Mouse (Mus musculus) lung, postnatal 0 days (tissue): ENCODE data around the gene Lats2. TPM values are rescaled to one million over a fixed set of nuclear protein-coding genes. Genes with fewer than 3 reads are reported as not detected.
"Not testable (repeated sequence)": the region's sequence is repeated elsewhere in the genome, so short reads cannot be mapped to it uniquely, and the experiment has no call there.

Source experiments
- ATAC-seq: fragments of 200-750 bp; cut with Nextera tagmentation; 2 replicates; pipeline ENCODE4 v1.8.0; 2017; ENCODE audit warnings: moderate library complexity
- DNase-seq: peaks from one replicate; pipeline ENCODE4 v3.0.0-alpha.2; 2016; ENCODE audit warnings: low spot score
- H3K27ac ChIP-seq: fragments of 300-500 bp; sonication (generic); 2 replicates; pipeline ENCODE4 v1.5.1; 2014; ENCODE audit warnings: antibody characterized with exemption, mild to moderate bottlenecking, low read length, mixed read lengths
- H3K27me3 ChIP-seq: fragments of 300-500 bp; sonication (generic); replicated peaks from 2 replicates; pipeline ENCODE4 v1.6.1; 2014; ENCODE audit warnings: low read length, mixed read lengths; ENCODE audit not compliant: insufficient read depth
- H3K36me3 ChIP-seq: fragments of 300-500 bp; sonication (generic); 2 replicates; pipeline ENCODE4 v1.6.1; 2014; ENCODE audit warnings: low read length, mixed read lengths; ENCODE audit not compliant: insufficient read depth
- H3K4me1 ChIP-seq: fragments of 300-500 bp; sonication (generic); 2 replicates; pipeline ENCODE4 v1.6.1; 2014; ENCODE audit warnings: antibody characterized with exemption, low read depth, low read length, mixed read lengths; ENCODE audit not compliant: insufficient read depth
- H3K4me2 ChIP-seq: fragments of 300-500 bp; sonication (generic); replicated peaks from 2 replicates; pipeline ENCODE4 v1.6.1; 2014; ENCODE audit warnings: low read depth, mild to moderate bottlenecking, low read length, moderate library complexity, mixed read lengths
- H3K4me3 ChIP-seq: fragments of 300-500 bp; sonication (generic); 2 replicates; pipeline ENCODE4 v1.5.1; 2014; ENCODE audit warnings: low read depth, low read length
- H3K9ac ChIP-seq: fragments of 300-500 bp; sonication (generic); replicated peaks from 2 replicates; pipeline ENCODE4 v1.6.1; 2014; ENCODE audit warnings: low read depth, mild to moderate bottlenecking
- H3K9me3 ChIP-seq: fragments of 300-500 bp; sonication (generic); 2 replicates; pipeline ENCODE4 v1.6.1; 2016; ENCODE audit warnings: low read length, mixed read lengths
- CTCF ChIP-seq: IDR thresholded peaks from 2 replicates; pipeline ENCODE4 v1.5.1; 2016; ENCODE audit warnings: antibody characterized with exemption, mild to moderate bottlenecking
- EP300 ChIP-seq: IDR thresholded peaks from 2 replicates; pipeline ENCODE4 v1.6.1; 2016; ENCODE audit warnings: antibody characterized with exemption, mild to moderate bottlenecking, control low read depth
- WGBS: fragments of 180-500 bp; shearing (Covaris S2); extraction: QIAGEN DNeasy Blood & Tissue Kit; methylation state at CpG from one replicate; pipeline ENCODE4 v1.1.7; 2014; 5-methylcytosine and 5-hydroxymethylcytosine counted together
- polyA plus RNA-seq: library from polyadenylated mRNA; unstranded; fragments of >200 nt; fragmentation: Nextera tagmentation; extraction: Ambion mirVana; gene quantifications from 2 replicates; pipeline ENCODE4 v1.2.1, GENCODE M21; 2015

Lats2 gene
- polyA plus RNA-seq, 1 experiment from 2014 or later = 24.2 TPM

DNA sequence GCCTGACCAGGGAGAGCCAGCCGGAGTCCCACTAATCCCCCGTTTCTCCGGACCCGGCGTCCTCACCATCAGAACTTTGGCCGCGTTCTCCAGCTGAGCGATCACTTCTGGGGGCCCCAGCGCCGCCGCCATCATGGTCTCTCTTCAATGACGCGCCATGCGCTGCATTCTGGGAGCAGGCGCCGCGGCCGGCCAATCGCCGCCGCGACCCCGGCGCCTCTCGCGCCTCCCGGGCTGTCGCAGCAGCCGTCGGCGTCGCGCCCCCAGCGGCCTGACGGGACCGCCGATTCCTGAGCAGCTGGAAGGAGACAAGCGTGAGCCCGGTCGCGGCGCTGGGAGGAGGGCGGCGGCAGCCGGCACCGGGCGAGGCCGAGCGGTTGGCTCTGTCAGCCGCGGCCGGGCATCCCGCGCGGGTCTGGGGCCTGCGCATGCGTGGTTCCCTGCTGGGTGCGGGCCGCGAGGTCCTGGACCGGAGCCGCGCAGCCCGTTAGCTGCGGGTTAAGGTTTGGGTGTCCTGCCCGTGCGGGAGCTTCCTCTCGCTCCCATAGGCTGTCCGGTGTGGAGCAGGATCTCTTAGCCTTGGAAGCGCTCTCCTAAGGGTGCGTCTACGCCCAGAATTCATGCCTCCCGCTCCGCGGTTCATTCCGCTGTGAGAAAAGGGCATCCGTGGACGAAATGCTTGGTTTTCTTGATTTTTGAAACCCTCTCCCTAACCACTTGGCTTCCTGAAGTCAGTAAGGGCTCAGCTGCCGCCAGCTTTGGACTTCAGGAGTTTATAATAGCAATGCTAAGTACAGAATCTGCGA, 93.2 kb downstream of the Lats2 start, which contains the start of gene Xpo4:
Gene Xpo4, minus strand, starts transcription at position 609 of the 806 bp plus-strand sequence.
- Histone ChIP-seq H3K4me1 (no peaks in the 10 kb centered on the region; the same call in 1 of the 2 replicates), H3K4me2 (peak within 1 kb of the TSS; percentile 90), H3K9ac (peak within 1 kb of the TSS; percentile 80), H3K9me3 (no peaks in the 10 kb centered on the region), H3K27me3 (no peaks in the 10 kb centered on the region), H3K27ac (peak within 1 kb of the TSS; percentile 89), H3K36me3 (no peaks in the 10 kb centered on the region), H3K4me3 (peak within 1 kb of the TSS; percentile 89)
- TF ChIP-seq EP300 = no peak
- TF ChIP-seq CTCF = peak; percentile 44
- ATAC-seq (peak; percentile 96), DNase-seq (peak; percentile 88)
- under 1% methylated on average over 78 of the region's 80 CpGs for WGBS

DNA sequence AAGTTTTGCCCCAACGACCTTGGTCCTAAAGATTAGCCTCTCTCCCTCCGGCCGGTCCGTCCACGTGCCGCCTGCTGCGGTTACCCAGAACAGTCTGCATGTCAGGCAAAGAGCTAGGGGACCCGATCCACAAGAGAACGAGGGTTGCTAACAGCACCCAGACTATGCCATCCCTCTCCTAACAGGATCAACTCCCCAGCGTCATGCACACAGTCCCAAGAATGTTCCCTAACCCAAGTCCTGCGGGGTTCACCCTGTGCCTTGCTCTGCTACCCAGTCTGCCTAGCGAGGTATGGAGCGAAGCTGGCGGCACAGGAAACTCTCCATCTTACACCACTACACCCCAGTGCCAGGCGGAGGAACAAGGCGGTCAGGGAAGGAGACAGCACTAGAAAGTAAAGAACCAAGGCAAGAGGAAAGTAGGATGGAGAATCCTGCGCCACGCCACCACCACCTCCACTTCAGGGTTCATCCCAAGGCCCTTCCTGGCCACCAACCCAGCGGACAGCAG, 93.8 kb downstream of the Lats2 start:
- no peaks in the 10 kb centered on the region for H3K27me3 ChIP-seq
- no peaks in the 10 kb centered on the region for H3K36me3 ChIP-seq
- H3K9me3 ChIP-seq = no peaks in the 10 kb centered on the region
- TF ChIP-seq CTCF (no peak), EP300 (no peak)
- peak; percentile 12 for DNase-seq
- H3K9ac ChIP-seq = peak overlapping the region; percentile 80
- H3K4me3 ChIP-seq = peak overlapping the region; percentile 89
- 0% methylated on average over 19 of the region's 19 CpGs for WGBS
- peak overlapping the region; percentile 90 for H3K4me2 ChIP-seq
- H3K4me1 ChIP-seq = no peaks in the 10 kb centered on the region; the same call in 1 of the 2 replicates
- peak overlapping the region; percentile 89 for H3K27ac ChIP-seq
- ATAC-seq = peak; percentile 44

DNA sequence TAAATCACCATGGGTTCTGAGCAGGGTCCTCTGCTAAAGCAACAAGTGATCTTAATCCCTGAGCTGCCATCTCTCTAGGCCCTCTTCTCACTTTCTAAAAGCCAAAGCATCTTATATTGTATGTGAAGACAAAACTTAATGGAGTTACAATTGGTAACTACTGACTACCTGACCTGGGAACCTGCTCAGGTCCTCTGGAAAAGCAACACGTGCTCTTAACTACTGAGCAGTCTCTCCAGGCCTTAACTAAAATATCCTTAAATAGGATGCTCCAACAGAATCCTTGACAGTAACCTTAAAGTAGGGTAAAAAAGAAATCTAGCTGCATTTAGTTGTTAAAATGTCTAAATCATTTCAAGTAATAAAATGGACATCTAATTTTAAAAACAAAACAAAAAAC, 94.6 kb downstream of the Lats2 start:
- H3K36me3 ChIP-seq = no peaks in the 10 kb centered on the region
- 20% methylated on average over 1 of the region's 1 CpGs for WGBS
- no peak for DNase-seq
- H3K27ac ChIP-seq = no peak overlapping the region
- H3K4me3 ChIP-seq = peak overlapping the region; percentile 89; the same call in 1 of the 2 replicates
- ATAC-seq = no peak
- H3K9ac ChIP-seq = no peak overlapping the region
- H3K27me3 ChIP-seq = no peaks in the 10 kb centered on the region
- TF ChIP-seq CTCF = no peak
- no peak for TF ChIP-seq EP300
- peak overlapping the region; percentile 90 for H3K4me2 ChIP-seq
- H3K4me1 ChIP-seq = no peaks in the 10 kb centered on the region; the same call in 1 of the 2 replicates
- no peaks in the 10 kb centered on the region for H3K9me3 ChIP-seq

DNA sequence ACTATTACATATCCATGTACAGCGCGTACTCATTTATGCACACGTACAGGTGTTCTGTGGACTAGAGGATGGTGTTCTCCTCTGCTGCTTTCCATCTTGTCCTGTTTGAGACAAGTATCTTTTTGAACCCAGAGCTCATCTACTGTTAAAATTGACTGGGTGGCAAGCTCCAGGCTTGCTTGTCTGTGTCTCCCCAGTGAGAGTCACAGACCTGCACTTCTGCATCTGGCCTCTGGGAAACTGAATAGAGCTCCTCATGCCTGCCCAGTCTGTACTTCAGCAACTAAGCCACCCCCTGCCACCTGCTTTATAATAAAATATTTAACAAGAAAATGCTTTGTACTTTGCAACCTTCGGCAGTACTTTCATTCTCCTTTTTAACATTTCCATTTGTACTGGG, 99.9 kb downstream of the Lats2 start:
- Histone ChIP-seq H3K4me3 (no peak overlapping the region), H3K27me3 (no peaks in the 10 kb centered on the region), H3K36me3 (no peaks in the 10 kb centered on the region), H3K27ac (no peak overlapping the region), H3K9ac (no peak overlapping the region), H3K9me3 (no peaks in the 10 kb centered on the region), H3K4me2 (no peak overlapping the region), H3K4me1 (no peaks in the 10 kb centered on the region)
- 99% methylated on average over 4 of the region's 4 CpGs for WGBS
- DNase-seq (no peak), ATAC-seq (no peak)
- TF ChIP-seq EP300 = no peak
- TF ChIP-seq CTCF = peak; percentile 31

DNA sequence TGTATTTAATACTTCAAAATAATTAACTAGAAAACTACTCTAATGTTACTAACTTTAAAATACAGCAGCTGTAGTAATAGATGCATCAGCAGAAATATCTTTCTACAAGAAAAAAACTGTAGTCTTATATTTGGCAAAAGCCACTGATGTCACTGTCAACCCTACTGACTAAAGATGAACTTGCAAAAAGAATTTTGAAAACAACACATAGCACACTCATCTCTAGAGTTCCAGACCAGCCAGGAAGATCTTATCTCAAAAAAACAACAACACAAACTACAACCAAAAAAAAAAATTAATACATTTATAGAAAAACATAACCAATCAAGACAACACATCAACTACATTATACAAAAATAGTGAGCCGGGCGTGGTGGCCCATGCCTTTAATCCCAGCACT, 100.7 kb downstream of the Lats2 start:
- Histone ChIP-seq H3K4me3 (no peak overlapping the region), H3K36me3 (no peaks in the 10 kb centered on the region), H3K27me3 (no peaks in the 10 kb centered on the region), H3K9ac (no peak overlapping the region), H3K4me1 (no peaks in the 10 kb centered on the region), H3K9me3 (no peaks in the 10 kb centered on the region), H3K27ac (no peak overlapping the region), H3K4me2 (no peak overlapping the region)
- DNase-seq (no peak), ATAC-seq (no peak)
- no peak for TF ChIP-seq CTCF
- TF ChIP-seq EP300 = no peak
- WGBS = 99% methylated on average over 2 of the region's 2 CpGs

DNA sequence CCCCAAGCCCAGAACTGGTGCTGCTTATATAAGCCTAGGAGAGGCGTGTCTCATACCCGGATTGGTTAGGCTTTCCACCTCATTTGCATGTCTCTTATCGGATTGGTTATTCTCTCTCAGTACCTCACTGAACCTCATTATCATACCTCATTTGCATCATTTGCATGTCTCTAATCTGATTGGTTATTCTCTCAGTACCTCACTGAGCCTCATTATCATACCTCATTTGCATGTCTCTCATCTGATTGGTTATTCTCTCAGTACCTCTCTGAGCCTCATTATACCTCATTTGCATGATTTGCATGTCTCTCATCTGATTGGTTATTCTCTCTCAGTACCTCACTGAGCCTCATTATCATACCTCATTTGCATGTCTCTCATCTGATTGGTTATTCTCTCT, 101.7 kb downstream of the Lats2 start:
- ATAC-seq, H3K27me3 ChIP-seq, H3K4me1 ChIP-seq, DNase-seq, H3K4me3 ChIP-seq, H3K36me3 ChIP-seq, H3K9ac ChIP-seq, H3K4me2 ChIP-seq, H3K27ac ChIP-seq, H3K9me3 ChIP-seq: not testable (repeated sequence)
- 91% methylated on average over 3 of the region's 3 CpGs for WGBS
